Mouse (Mus musculus): ENCODE data around the gene Arhgef2.
"Not testable (repeated sequence)": the region's sequence is repeated elsewhere in the genome, so short reads cannot be mapped to it uniquely, and the experiment has no call there.

GRCm38 (mm10) chr3:88605666-88606065 lies at the start of gene Arhgef2:
- TF ChIP-seq CTCF (conservative IDR thresholded peaks at IDR 0.05; ENCODE audit: insufficient read depth, insufficient read length, low read depth, low read length); POLR2A (IDR thresholded peaks at IDR 0.05; ENCODE audit: low read depth, low read length): not testable (repeated sequence)
